Mouse (Mus musculus): ENCODE measurements around the gene Mrps9. TPM values are rescaled to one million over a fixed set of nuclear protein-coding genes. Genes with fewer than 3 reads are reported as not detected.
"Not testable (repeated sequence)": the region's sequence is repeated elsewhere in the genome, so short reads cannot be mapped to it uniquely, and the experiment has no call there.

Gene Mrps9
- 10 to 100 TPM; 40.4 to 41.4 TPM for total RNA-seq (2021)
- long read RNA-seq, experiment 1, transcript Mrps9-201 (11 exons, 1,418 nt): major isoform, 47 of 59 reads
- long read RNA-seq, experiment 1, partial matches to known transcripts: 1 of 59 reads
- long read RNA-seq, experiment 1, other reads (novel, unspliced or antisense): 11 of 59 reads
- long read RNA-seq, experiment 2, transcript Mrps9-201 (11 exons, 1,418 nt): major isoform, 31 of 38 reads
- long read RNA-seq, experiment 2, partial matches to known transcripts: 1 of 38 reads
- long read RNA-seq, experiment 2, other reads (novel, unspliced or antisense): 6 of 38 reads

DNA sequence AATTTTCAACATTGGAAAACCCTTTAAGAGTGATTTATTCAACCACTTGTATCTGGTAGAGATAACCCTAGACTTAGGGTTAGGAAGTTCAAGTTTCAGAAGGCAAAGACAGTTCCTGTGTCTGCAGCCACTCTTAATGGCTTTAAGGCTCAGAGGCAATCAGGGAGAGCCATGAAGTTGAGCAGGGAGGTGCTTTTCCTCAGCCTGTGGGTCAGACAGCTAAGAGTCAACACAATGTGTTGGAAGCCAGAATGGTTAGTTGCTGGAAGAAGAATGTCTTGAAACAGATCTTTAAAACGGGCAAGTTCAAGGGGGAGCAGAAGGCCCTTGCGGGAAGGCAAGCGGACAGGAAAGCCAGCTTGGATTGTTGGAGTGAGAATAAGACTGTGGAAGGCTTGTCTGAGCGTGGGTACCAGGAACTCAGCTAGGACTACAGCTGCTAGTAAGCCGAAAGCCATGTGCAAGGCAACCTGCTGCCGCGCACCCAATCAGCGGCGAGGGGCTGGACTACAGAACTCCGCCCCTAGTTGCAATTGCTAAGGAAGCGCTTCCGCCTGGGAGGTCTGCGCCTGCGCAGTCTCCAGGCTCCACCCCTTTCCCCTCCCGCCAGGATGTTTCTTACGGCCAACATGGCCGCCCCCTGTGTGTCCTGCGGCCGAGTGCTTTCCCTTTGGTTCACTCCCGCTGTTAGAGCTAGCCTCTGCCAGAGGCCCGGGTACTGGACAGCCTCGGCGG lies at the start of gene Mrps9:
Gene Mrps9 (plus strand): TSS at position 571 of the 735 bp plus-strand sequence.
- DNase-seq (ENCODE audit: low spot score in 2 of 2): peak; percentile 95 to 96

DNA sequence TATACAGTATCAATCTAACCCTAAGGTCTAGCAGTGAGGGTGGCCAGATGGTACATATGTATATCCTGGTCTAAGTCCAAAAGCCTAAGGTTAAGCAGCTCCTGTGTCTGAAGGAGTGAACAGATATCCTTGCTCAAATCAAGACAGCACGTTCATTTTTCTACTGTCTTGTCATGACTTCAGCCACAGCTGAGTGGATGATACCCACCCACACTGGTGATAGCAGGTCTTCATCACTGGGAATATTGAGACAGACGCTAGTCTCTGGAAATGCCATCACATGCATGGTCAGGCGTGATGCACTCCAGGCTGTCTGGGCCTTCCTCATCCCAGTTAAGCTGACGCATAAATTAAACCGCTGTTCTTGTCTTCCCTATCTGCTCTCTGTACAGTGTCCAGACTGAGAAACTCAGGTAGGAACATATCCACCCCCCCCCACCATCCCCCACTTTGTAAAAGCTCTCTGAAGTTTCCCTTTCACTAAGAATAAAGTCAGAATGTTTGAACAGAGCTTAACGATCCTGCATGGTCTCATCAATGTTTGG lies 37.7 kb upstream of the Mrps9 start:
- no peak for DNase-seq (ENCODE audit: low spot score in 2 of 2)

DNA sequence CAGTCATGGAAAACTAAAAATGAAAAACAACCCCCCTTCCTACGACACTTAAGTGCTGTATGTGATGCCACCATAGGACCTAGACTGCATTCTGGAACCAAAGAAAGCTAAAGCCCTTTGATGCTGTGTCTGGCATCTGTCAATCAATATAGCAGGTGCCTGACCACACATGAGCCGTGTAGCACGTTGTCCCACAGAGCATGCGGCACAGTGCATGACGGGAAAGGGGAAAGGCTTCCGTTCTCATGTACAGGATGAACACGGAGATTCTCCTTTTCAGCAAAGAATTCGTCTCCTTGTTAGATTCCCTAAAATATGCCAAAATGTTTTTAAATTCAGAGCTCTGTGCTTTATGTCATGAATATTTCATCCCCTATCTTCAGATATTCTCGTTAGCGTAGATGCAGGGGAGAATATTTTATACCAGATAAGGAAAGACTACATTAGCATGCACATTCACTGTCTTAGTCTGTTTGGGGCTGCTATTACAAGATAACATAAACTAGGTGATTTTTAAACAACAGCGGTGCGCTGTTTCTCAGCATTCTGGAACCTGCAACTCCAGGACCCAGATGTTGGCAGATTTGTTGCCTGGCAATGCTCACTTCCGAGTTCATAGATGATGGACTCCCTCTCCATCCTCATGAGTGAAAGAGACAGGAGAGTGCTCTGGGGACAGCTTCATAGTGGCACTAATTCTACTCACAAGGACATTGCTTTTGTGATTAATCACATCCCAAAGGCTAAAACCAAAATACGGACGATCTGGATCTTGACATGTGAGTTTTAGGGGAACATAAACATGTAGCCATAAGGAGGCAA lies 36.0 kb upstream of the Mrps9 start:
- peak; percentile 8 to 10 for DNase-seq (ENCODE audit: low spot score in 2 of 2)

DNA sequence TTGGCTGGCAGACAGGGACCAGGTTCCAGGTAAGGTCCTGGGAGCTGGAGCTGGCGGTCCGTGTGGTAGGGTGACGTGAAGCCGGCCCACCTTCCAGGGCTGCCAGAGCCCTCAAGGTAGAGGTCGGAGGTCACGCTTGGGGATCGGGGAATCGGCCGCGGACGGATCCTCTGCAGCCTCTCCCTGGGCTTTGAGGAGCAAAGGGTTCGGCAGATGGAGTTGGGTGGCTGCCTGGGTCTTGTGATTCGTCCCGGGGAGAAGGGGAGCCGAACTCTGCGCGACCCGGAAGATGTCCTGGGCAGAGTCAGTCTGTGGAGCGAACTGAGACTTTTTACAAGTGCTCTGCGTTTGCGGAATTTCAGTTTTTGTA lies 350 bp downstream of the Mrps9 start:
- no peak for DNase-seq (ENCODE audit: low spot score in 2 of 2)

DNA sequence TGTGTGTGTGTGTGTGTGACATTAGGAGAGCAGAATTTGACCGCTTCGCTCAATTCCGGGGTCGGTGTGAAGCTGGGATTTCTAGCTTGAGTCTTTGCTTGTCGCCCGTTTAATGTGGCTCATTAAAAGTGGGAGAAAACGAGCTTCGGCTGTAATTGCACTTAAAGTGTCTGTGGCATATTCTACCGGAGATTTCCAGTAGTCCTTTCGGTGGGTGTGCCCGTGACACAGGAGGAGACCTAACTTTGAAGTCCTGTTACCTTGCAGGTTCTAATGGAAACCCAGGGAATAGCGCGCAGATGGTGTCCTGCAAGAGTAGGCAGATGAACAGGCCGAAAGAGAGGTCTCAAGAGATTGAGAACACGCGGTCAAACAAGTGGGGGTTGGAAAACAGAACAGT lies 777 bp downstream of the Mrps9 start:
- DNase-seq (ENCODE audit: low spot score in 2 of 2): no peak

DNA sequence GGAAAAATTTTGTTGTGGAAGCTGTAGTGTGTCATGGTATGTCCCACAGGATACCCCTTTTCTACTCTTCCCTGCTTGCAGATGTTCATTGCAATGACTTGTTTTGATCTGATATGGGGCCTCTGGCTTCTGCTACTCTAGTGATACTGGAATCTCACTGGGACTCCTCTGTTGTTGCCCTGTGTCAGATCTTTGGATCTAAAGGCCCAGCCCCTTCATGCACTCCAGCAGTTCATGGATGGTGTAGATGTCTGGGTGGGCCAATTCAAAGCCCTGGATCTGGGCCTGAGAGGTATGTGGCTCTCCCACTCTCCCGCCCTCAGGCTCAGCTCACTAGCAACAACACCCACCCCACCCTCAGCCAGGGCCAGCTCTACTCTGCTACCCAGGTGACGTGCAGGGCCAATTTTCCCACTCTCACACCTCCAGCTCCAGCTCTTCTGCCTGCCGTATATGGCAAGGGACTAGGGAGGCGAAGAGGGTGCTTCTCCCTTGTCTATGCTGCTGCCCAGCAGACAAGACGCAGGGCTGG lies 13.8 kb downstream of the Mrps9 start:
- no peak for DNase-seq (ENCODE audit: low spot score in 2 of 2)

DNA sequence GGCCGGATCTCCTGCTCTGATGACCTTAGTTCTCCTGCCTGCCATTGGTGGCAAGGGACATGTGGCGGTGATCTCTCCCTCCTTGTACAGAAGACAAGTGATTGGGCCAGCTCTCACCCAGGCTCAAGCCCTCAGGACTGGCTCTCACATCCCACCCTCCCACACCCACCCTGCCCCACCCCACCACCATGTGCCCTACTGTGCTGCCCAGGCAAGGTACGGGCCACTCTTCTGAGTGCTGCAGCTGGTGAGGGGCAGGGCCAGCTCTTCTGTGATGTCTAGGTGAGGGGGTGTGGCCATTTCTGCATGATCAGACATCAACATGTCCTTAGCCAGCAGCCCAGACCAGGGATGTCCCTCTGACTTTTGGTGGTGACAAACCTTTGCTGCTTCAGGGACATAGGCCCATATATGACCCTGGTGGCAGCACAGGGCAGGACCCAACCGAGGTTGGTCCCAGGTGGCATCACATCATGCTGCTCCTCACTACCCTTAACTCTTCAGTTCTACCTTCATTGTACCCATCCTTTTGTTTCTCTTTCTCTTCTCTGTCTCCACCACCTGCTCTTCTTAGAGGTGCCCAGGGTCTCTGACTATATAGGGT lies 14.4 kb downstream of the Mrps9 start:
- no peak for DNase-seq (ENCODE audit: low spot score in 2 of 2)

DNA sequence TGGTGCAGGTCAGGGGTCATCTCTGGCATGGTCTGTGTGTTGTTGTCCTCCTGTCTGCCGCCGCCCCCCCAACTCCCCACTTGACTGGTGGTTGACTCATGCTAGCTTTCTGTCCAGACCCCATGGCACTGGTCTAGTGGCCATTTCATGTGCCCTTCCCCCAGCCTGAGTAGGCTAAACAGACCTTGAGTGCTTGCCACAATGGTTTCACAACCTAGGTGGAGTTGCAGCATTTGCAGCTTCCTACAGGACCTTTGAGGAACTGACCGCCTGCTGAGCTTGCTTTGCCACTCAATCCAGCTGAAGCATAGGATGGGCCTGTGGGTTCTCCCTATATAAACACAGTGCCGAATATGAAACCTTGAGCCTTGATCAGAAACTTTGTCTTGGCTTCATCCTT lies 15.0 kb downstream of the Mrps9 start:
- DNase-seq (ENCODE audit: low spot score in 2 of 2): no peak

DNA sequence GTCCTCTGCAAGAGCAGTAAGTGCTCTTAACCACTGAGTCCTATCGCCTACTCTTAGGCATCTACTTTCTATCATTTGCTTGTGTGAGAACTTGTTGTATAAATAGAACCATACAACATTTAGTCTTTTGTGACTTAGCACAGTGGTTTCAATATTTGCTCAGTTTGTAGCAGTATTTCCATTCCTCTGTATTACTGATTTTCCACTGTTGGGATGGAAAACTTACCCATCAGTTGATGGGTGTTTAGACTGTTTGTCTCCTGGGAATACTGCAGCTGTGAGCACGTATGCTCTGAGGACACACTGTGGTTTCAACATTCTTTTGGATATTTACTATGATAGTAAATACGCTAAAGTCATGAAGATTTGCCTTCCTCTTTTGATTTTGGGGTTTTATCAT lies 16.2 kb downstream of the Mrps9 start:
- DNase-seq (ENCODE audit: low spot score in 2 of 2): no peak

DNA sequence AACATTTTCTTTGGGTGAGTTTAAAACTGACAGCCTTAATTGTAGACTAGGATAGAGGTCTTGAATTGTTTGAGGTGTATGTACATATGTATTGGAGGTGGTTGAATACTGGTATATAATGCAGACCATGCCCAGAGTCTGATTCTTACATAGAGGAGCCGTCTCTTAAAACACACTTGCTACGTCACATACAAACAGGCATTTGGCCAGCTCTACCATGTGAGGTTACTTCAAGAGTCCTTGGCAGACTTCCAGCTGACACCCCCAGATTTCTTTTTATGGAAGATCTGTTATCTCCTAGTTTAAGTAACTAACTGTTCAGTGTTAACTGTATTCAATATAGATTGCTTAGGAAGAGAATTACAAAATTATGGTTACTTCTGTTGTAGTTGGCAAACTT lies 23.1 kb downstream of the Mrps9 start:
- DNase-seq (ENCODE audit: low spot score in 2 of 2): peak; percentile 46 to 48

DNA sequence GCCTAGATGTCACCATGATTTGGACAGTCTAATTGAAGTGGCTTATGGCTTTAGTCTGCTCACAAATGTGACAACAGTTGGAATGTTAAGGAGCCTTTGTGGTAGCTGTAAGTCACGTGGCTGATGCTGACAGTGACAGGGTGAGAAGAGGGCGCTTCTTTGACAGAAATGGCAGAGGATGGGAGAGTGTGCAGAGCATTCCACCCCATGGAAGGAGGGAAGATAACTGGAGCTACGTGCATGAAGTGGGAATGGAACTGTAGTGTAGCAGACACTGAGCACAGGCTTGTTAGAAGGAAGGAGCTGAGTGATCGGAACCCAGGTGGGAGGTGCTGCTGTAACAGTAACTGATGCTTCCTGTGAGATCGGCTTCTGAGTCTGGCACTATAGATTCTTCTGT lies 24.2 kb downstream of the Mrps9 start:
- DNase-seq (ENCODE audit: low spot score in 2 of 2): no peak

DNA sequence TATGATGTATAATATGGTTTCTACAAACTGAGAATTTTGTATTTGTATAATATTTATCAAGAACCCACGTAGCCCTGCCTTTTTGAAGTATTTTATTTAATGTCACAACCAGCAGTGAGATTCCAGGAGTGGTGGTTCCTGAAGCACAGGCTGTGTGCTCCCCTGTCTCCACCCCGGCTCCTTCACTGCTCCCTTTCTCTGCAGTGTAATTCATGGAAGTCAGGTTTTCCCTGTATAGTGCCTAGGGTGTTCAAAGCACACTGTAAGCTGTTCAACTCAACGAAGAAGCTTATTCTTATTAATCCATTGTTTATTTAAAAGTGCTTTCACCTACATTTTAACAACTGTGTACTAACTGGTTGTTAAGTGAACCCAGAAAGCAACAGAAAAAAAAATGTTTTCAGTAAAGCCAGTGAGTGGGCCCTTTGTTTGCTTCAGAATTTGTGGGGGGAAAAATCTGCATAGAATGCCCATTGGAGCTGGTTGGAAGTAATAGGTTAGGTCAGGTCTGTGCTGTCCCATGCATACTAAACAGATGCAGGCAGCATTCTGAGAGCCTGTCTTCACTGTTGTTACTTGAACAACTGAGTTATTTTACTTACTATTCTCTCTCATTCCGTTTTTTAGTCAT lies 25.5 kb downstream of the Mrps9 start:
- DNase-seq (ENCODE audit: low spot score in 2 of 2): no peak

DNA sequence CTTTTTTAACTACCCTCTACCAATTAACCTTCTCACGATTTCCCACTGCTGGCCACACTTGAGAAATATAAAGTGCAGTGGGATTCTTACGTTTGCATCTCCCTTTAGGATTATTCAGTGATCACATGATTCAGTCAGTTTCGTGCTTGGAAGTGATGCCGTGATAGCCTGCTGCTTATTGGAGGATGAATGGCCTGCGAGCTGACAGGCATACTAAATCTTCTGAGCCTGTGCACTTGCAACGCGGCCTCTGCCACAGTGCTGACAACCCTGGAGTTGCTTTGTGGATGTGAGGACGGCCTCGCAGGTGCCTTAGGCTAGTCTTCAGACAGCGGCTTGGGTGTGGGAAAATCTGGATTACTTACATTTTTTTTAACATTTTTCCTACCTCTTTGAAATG lies 26.2 kb downstream of the Mrps9 start:
- DNase-seq (ENCODE audit: low spot score in 2 of 2): no peak

DNA sequence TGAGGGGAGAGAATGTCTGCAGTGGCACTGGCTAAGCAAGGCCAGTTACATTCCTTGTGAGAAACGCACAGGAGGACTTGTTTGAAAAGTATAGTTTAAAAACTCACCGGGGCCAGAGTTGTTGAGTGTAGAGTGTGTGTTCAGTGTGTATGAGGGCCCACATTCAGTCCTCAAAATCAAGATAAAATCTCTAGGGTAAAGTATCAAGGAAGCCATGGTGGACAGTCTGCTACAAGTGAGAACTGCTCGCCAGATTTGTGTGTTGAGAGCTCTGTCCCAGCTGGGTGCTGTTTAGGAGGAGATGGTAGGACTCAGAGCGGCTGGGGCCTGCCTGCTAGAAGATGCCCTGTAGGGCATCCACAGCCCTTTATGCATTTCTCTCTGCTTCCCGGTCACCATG lies 27.8 kb downstream of the Mrps9 start:
- no peak for DNase-seq (ENCODE audit: low spot score in 2 of 2)

DNA sequence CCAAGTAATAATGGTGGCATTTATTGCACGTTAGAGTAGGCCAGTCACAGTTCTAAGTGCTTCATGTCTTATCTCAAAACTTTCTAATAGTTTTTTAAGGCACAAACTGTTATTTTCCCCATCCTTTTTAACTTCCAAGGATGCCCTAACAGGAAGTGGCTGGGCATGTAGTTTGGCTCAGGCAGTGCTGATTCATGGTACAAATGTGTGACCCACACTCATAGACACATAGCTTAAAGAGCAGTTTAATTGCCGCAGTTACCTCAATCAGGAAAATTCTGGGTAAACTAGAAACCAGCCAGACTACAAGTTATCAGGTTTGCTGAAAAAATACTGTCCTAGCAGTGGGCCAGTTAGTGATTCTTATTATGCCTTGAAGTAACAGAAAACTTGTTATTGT lies 31.2 kb downstream of the Mrps9 start:
- no peak for DNase-seq (ENCODE audit: low spot score in 2 of 2)

DNA sequence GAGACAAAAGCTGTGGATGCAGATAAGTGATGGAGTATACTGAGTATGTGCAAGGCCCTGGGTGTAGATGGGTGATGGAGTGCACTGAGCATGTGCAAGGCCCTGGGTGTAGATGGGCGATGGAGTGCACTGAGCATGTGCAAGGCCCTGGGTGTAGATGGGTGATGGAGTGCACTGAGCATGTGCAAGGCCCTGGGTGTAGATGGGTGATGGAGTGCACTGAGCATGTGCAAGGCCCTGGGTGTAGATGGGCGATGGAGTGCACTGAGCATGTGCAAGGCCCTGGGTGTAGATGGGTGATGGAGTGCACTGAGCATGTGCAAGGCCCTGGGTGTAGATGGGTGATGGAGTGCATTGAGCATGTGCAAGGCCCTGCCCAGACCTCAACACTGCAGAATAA lies 32.4 kb downstream of the Mrps9 start:
- DNase-seq (ENCODE audit: low spot score in 2 of 2): not testable (repeated sequence)

DNA sequence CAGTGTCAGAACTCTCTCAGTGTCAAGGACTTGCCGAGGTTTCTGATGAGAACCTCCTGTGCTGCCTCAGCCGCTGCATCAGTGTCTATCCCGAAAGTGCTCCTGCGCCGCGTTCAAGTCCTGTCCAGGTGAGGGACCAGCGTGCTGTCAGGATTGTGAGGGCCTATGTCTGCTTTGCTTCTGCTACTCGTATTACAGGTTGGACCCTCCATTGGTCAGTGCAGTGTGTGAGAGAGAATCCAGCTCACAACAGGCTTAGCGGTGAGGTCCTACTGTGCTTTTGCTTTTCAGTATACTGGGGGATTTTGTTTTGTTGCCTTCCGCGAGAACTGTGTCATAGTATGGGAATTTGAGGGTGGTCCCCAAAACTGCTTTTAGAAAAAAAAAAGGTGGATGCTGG lies 36.8 kb downstream of the Mrps9 start:
- DNase-seq (ENCODE audit: low spot score in 2 of 2): no peak

DNA sequence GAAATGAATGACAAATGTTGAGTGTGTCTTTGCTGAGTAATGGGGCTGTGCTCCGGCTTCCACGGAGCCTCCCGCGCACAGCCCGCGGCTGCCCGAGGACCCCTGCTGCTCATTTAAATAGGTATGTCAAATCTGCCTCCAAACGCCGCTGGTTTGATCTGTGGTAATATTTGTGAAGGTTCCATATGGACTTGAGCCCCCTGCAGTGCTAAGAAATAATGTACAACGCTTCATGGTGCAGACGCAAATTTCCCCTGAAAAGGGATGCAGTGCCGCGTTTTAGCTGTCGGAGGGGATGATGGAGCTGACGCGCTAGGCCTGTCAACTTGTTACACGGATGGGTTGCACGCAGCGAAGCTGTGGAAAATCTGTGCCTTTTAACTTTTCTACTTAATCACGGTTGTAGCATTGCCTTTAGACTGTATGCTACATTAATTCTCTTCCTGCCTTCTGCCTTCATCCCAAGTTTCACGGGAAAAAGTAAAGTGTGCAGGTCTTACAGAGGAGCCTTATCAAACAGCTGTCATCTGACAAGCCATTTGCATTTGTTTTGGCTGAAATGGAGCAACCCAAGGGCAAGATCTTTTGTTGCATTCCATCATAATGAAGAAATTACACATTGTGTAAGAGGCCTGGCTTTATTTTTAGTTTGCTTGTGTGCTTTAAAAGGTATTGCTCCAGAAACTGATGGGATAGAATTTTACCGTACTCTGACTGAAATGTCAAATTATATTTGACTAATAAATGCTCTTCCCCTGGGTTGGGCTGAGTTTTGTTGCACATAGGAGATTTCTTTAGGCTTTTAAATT lies 37.7 kb downstream of the Mrps9 start:
- DNase-seq (ENCODE audit: low spot score in 2 of 2): no peak

DNA sequence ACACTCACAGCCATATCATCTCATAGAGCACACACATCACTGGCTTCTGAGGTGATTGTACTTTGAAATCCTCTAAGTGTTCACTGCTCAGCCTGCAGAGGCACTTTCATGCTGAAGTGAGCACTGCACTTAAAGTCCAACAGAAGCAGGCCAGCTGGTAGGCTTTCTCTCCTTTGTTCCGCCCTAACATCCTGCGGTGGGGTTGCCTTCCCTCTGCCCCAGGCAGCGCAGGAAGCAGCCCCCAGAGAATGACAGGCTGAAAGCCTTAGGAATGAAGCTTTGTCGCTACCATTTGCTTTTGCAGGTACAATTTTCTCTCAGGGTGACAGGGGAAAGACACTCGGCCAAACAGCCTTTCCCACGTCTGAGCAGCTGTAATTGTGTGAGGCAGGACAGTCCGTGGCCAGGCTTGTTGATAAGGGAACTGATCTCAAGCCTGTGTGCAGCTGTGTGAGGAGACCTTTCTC lies 38.4 kb downstream of the Mrps9 start:
- no peak for DNase-seq (ENCODE audit: low spot score in 2 of 2)

DNA sequence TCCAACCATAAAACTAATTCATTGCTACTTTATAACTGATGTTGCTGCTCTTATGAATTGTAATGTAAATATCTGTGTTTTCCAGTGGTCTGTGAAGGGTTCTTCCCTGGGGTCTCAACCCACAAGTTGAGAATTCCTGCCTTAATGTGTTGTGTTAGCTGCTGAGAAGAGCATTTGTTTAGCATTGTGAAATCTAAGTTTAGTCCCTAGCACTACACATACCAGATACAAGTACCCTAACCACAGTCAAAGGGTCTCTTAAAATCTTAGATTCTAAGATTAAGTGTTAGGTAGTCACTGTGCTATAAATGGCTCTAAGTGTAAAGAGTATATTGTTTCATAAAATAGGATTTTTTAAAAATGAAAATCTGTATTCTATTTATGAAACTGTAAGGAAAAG lies 43.7 kb downstream of the Mrps9 start:
- no peak for DNase-seq (ENCODE audit: low spot score in 2 of 2)
